18 mouse cellular contexts compared by ENCODE assay signal in genomic region chr9:48782284-48783060, GRCm38 (mm10). TPM values are rescaled to one million over a fixed set of nuclear protein-coding genes. Genes with fewer than 3 reads are reported as not detected.
DNase-seq lines count a peak whose midpoint lies in the region; ATAC-seq and TF ChIP-seq lines count a peak whose summit lies in the region.
"Had no signal": no experiment of that assay in that cellular context is flagged by ENCODE, and none has a peak within 500 bp of the region (broad histone marks: within the 10 kb centered on the region; RNA-seq: fewer than 3 reads in every experiment).

No protein-coding gene starts in this region.

- no peak overlapping the region for H3K4me3 ChIP-seq in forebrain, embryonic 10.5 days
- H3K4me3 ChIP-seq in forebrain, postnatal 0 days (ENCODE audit: low read depth, low read length) = no peak overlapping the region
- no peak overlapping the region for H3K4me3 ChIP-seq in heart, embryonic 16.5 days (ENCODE audit: low read length)
- no peak overlapping the region for H3K4me3 ChIP-seq in lung, embryonic 16.5 days (ENCODE audit: low read length)
- H3K4me3 ChIP-seq: hindbrain, embryonic 10.5 days; midbrain, embryonic 12.5 days; myocyte had no signal

- no peak overlapping the region for H3K4me2 ChIP-seq in forebrain, postnatal 0 days (ENCODE audit: low read depth)
- H3K4me2 ChIP-seq in heart, embryonic 16.5 days (ENCODE audit: low read depth, low read length) = no peak overlapping the region; the same call in 1 of the 2 replicates
- H3K4me2 ChIP-seq in lung, embryonic 16.5 days (ENCODE audit: low read depth, low read length) = no peak overlapping the region
- H3K4me2 ChIP-seq: midbrain, embryonic 12.5 days had no signal

- no peaks in the 10 kb centered on the region for H3K27me3 ChIP-seq in forebrain, embryonic 10.5 days (ENCODE audit: poor library complexity, severe bottlenecking)
- no peaks in the 10 kb centered on the region for H3K27me3 ChIP-seq in forebrain, postnatal 0 days (ENCODE audit: insufficient read depth, low read length)
- no peaks in the 10 kb centered on the region; the same call in none of the 2 replicates for H3K27me3 ChIP-seq in heart, embryonic 16.5 days (ENCODE audit: control insufficient read depth, insufficient read depth, low read length)
- no peaks in the 10 kb centered on the region; the same call in 1 of the 2 replicates for H3K27me3 ChIP-seq in lung, embryonic 16.5 days (ENCODE audit: control insufficient read depth, insufficient read depth, low read depth, low read length)
- H3K27me3 ChIP-seq: CH12.LX; midbrain, embryonic 12.5 days had no signal

- 63% methylated on average over 15 of the region's 15 CpGs for WGBS in forebrain, embryonic 10.5 days
- WGBS in forebrain, postnatal 0 days = 42% methylated on average over 15 of the region's 15 CpGs
- 29% methylated on average over 15 of the region's 15 CpGs for WGBS in heart, embryonic 16.5 days
- WGBS in lung, embryonic 16.5 days = 22% methylated on average over 15 of the region's 15 CpGs

- H3K9ac ChIP-seq in forebrain, postnatal 0 days = no peak overlapping the region
- no peak overlapping the region for H3K9ac ChIP-seq in heart, embryonic 16.5 days (ENCODE audit: low read length)
- no peak overlapping the region for H3K9ac ChIP-seq in lung, embryonic 16.5 days (ENCODE audit: low read length)
- H3K9ac ChIP-seq: midbrain, embryonic 12.5 days had no signal

- H3K36me3 ChIP-seq in forebrain, embryonic 10.5 days (replicated peaks) = 0 out of 2 replicates have a peak, but pooled peaks cover 3% of the 10 kb centered on the region
- H3K36me3 ChIP-seq in forebrain, postnatal 0 days (ENCODE audit: insufficient read depth) = no peaks in the 10 kb centered on the region
- H3K36me3 ChIP-seq in heart, embryonic 16.5 days (ENCODE audit: control insufficient read depth, insufficient read depth) = no peaks in the 10 kb centered on the region
- no peaks in the 10 kb centered on the region for H3K36me3 ChIP-seq in lung, embryonic 16.5 days (ENCODE audit: control insufficient read depth, insufficient read depth, low read length)
- H3K36me3 ChIP-seq: midbrain, embryonic 12.5 days had no signal

- no peak for ATAC-seq in forebrain, postnatal 0 days
- peak; percentile 32; the same call in 1 of the 2 replicates for ATAC-seq in heart, embryonic 16.5 days (replicated peaks; ENCODE audit: extremely low read depth, insufficient read depth, low FRiP score)
- ATAC-seq in lung, embryonic 16.5 days (ENCODE audit: low read depth) = peak; percentile 60; the same call in 1 of the 2 replicates

- H3K27ac ChIP-seq in forebrain, embryonic 10.5 days = 0 out of 2 replicates have a peak overlapping the region, but pooled peaks have one; percentile 20
- no peak overlapping the region for H3K27ac ChIP-seq in forebrain, postnatal 0 days (ENCODE audit: low read depth, low read length)
- peak overlapping the region; percentile 37; the same call in 1 of the 2 replicates for H3K27ac ChIP-seq in heart, embryonic 16.5 days (ENCODE audit: low read length)
- H3K27ac ChIP-seq in lung, embryonic 16.5 days (ENCODE audit: low read length) = no peak overlapping the region
- H3K27ac ChIP-seq: midbrain, embryonic 12.5 days had no signal

- DNase-seq in forebrain, embryonic 10.5 days (ENCODE audit: extremely low spot score, low spot score) = no peak
- DNase-seq in forebrain, postnatal 0 days = no peak
- DNase-seq in heart, postnatal 14 days = no peak
- DNase-seq in lung, postnatal 10 days = no peak
- peak; percentile 30 for DNase-seq in embryo, embryonic 10.5 days (ENCODE audit: low spot score)
- DNase-seq in adrenal gland, postnatal 36 days = no peak
- DNase-seq: cerebellum, adult 11-12 months; kidney, adult 11 months; kidney, postnatal 10 days; liver; retina, postnatal 1 day; thymus, postnatal 4 days had no signal

- intact Hi-C loops in heart, postnatal 14 days (cut with DNase I) = no loop called here

- TF ChIP-seq CTCF in forebrain, postnatal 0 days (IDR thresholded peaks at IDR 0.05; ENCODE audit: low read depth) = no peak

- H3K4me1 ChIP-seq in forebrain, embryonic 10.5 days = peaks cover 48% of the 10 kb centered on the region
- no peaks in the 10 kb centered on the region for H3K4me1 ChIP-seq in forebrain, postnatal 0 days (ENCODE audit: insufficient read depth)
- H3K4me1 ChIP-seq in heart, embryonic 16.5 days (ENCODE audit: control insufficient read depth, insufficient read depth, low read length) = peaks cover 19% of the 10 kb centered on the region
- H3K4me1 ChIP-seq in lung, embryonic 16.5 days (replicated peaks; ENCODE audit: control insufficient read depth, insufficient read depth, low read length) = peaks cover 17% of the 10 kb centered on the region

- no peaks in the 10 kb centered on the region for H3K9me3 ChIP-seq in forebrain, embryonic 10.5 days
- no peaks in the 10 kb centered on the region for H3K9me3 ChIP-seq in forebrain, postnatal 0 days (ENCODE audit: low read length)
- H3K9me3 ChIP-seq in heart, embryonic 16.5 days (replicated peaks; ENCODE audit: control insufficient read depth, low read length) = no peaks in the 10 kb centered on the region
- H3K9me3 ChIP-seq in lung, embryonic 16.5 days (ENCODE audit: control insufficient read depth, low read length) = no peaks in the 10 kb centered on the region
- H3K9me3 ChIP-seq: hindbrain, embryonic 10.5 days; midbrain, embryonic 12.5 days had no signal

RNA-seq across cellular contexts. Expression of gene Zbtb16, which starts 53.5 kb away (rescaled TPM):
- polyA plus RNA-seq in forebrain, embryonic 10.5 days (2016; fragmentation: Nextera tagmentation; extraction: Ambion mirVana) = 27.0 and 29.1 TPM in 2 replicates
- total RNA-seq in forebrain, postnatal 0 days (2014; rRNA removed) = 8.2 and 12.6 TPM in 2 replicates
- 4.7 and 6.8 TPM in 2 replicates for polyA plus RNA-seq in forebrain, postnatal 0 days (2015; fragmentation: Nextera tagmentation; extraction: Ambion mirVana)
- polyA plus RNA-seq in heart, embryonic 16.5 days (2015; fragmentation: Nextera tagmentation; extraction: Ambion mirVana) = 10.4 and 10.5 TPM in 2 replicates
- 100 to 1,000 TPM; 144 to 166 TPM for total RNA-seq in heart, postnatal 14 days (2021)
- polyA plus RNA-seq in lung, embryonic 16.5 days (2015; fragmentation: Nextera tagmentation; extraction: Ambion mirVana) = 13.3 and 18.4 TPM in 2 replicates
- 10 to 100 TPM; 33.5 to 62.9 TPM for total RNA-seq in adrenal gland, postnatal 36 days (2021)
- polyA plus RNA-seq: myocyte had no signal

Comparison
In these comparisons a context has a peak if more than half of its experiments do, and no peak if none do; other contexts are left out.
1. H3K27ac ChIP-seq: peak in forebrain, embryonic 10.5 days (single experiment) and heart, embryonic 16.5 days (single experiment); none in forebrain, postnatal 0 days (single experiment) and lung, embryonic 16.5 days (single experiment).